Mouse (Mus musculus) ES-Bruce4 (cell line): Measurements from ENCODE around the gene Vrk1. TPM values are rescaled to one million over a fixed set of nuclear protein-coding genes. Genes with fewer than 3 reads are reported as not detected.
A peak's percentile ranks its signal among the peaks of the same experiment; 100 is the strongest.

ENCODE experiments used
- H3K27ac ChIP-seq: 2 replicates; pipeline ENCODE4 v1.5.1; 2012; ENCODE audit warnings: low read length, inconsistent platforms; ENCODE audit not compliant: insufficient read depth
- H3K27me3 ChIP-seq: 2 replicates; pipeline ENCODE4 v1.6.1; 2012; ENCODE audit warnings: mild to moderate bottlenecking, low read length, inconsistent platforms; ENCODE audit not compliant: control insufficient read depth, poor library complexity, insufficient read depth, severe bottlenecking
- H3K36me3 ChIP-seq: 2 replicates; pipeline ENCODE4 v1.6.1; 2012; ENCODE audit warnings: inconsistent platforms, mild to moderate bottlenecking, low read length, moderate library complexity; ENCODE audit not compliant: control insufficient read depth, poor library complexity, insufficient read depth, severe bottlenecking
- H3K4me1 ChIP-seq: one replicate; pipeline ENCODE4 v1.8.1; 2011; ENCODE audit warnings: low read length; ENCODE audit not compliant: control insufficient read depth, insufficient read depth
- H3K4me3 ChIP-seq: 2 replicates; pipeline ENCODE4 v1.5.1; 2011; ENCODE audit warnings: low read depth, mild to moderate bottlenecking, low read length
- H3K9ac ChIP-seq: 2 replicates; pipeline ENCODE4 v1.6.1; 2012; ENCODE audit warnings: low read depth, mild to moderate bottlenecking, inconsistent platforms; ENCODE audit not compliant: poor library complexity, severe bottlenecking
- H3K9me3 ChIP-seq: replicated peaks from 2 replicates; pipeline ENCODE4 v1.6.1; 2012; ENCODE audit warnings: mild to moderate bottlenecking, low read length, inconsistent platforms; ENCODE audit not compliant: control insufficient read depth, poor library complexity, insufficient read depth, severe bottlenecking
- CTCF ChIP-seq: IDR thresholded peaks from one replicate; pipeline ENCODE4 v1.8.1; 2011; ENCODE audit warnings: low read depth, low read length
- EP300 ChIP-seq: IDR thresholded peaks from 2 replicates; pipeline ENCODE4 v1.6.1; 2011; ENCODE audit warnings: low read depth, low read length; ENCODE audit not compliant: insufficient read depth
- POLR2A ChIP-seq: IDR thresholded peaks from one replicate; pipeline ENCODE4 v1.8.1; 2011; ENCODE audit warnings: low read length; ENCODE audit not compliant: insufficient read depth
- polyA plus RNA-seq: library from polyadenylated mRNA; stranded (reverse); fragments of >200 nt; gene quantifications from 2 replicates; pipeline ENCODE4 v1.2.4, GENCODE M21; 2011; ENCODE audit warnings: low read depth; ENCODE audit not compliant: missing spikeins, insufficient read depth, insufficient read length

Gene Vrk1
- polyA plus RNA-seq, 1 experiment = 85.6 TPM

DNA sequence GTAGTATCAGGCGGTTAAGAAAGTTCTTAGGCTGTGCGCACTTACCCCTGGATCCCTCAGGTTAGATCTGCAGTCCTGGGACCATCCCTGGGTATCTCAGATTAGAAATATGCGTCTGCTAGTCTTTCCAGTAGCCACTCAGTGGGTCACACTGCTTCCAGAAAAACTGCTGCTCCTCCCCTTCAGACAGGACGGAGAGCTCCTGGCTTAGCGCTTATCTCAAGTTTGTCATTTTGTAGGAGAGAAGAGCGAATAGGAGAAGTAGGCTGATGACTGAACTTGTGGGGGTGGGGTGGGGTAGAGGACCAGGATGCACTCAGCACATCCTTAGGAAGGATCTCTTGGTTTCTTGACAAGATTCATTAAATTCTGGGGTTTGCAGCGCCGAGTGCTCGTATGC is 13.6 kb downstream of the Vrk1 start:
- TF ChIP-seq POLR2A (no peak), CTCF (no peak), EP300 (no peak)
- H3K4me3 ChIP-seq = no peak overlapping the region
- H3K9ac ChIP-seq = no peak overlapping the region
- no peaks in the 10 kb centered on the region for H3K9me3 ChIP-seq
- no peaks in the 10 kb centered on the region for H3K36me3 ChIP-seq
- H3K27me3 ChIP-seq = no peaks in the 10 kb centered on the region
- no peak overlapping the region for H3K27ac ChIP-seq
- no peaks in the 10 kb centered on the region for H3K4me1 ChIP-seq

DNA sequence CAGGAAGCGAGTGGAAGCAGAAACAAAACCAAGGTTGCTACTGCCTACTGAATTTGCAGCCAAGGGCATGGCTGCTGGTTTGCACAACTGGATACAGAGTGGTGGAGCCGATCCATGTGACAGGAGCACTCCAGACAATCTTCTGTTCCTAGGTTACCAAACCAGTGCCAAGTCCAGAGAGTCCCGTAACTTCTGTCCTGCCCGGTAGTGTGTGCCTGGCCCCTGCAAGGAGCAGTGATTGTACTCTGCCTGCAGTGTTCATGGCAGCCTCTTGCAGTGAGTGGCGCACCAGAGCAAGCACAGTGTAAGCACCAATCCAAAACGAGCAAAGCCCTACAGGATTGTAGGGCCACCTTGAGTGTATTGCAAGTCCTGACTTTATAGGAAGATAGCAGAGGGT is 15.4 kb downstream of the Vrk1 start:
- Histone ChIP-seq H3K27me3 (no peaks in the 10 kb centered on the region), H3K9me3 (no peaks in the 10 kb centered on the region), H3K9ac (no peak overlapping the region), H3K27ac (no peak overlapping the region), H3K36me3 (no peaks in the 10 kb centered on the region), H3K4me3 (no peak overlapping the region), H3K4me1 (no peaks in the 10 kb centered on the region)
- peak; percentile 50 for TF ChIP-seq CTCF
- no peak for TF ChIP-seq POLR2A
- no peak for TF ChIP-seq EP300

DNA sequence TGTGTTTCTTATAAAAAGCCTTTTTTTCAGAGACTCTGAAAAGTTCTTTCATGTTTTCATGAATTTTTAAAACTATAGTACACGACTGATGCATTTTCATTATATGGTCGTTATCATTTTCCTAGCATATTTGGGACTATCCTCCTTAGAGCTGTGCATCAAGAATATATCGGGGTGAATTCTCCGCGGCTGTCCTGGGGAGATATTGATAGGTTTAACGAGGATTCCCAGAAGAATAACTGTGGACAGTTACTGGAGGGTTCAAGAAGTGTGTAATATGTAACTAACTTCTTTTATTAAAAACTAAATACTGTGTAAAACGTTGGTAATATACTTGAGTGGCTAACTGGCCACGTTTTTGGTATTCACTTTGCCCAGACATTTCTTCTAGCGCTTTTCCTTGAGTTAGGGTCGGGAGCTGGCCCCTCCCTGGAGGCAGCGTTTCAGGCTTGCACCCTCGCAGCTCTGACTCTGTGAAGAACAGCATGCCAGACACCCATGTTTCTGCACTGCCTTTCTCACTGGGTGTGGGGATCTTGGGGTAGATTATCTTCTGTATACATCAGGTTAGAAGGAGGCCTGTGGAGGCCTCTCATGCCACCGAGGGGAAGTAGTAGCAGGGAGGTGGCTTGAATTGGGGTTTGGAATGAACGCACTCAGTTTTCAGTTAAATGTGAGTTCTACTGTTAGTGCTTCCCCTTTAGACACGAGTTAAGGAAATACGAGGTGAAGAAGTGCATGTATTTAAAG is 16.5 kb downstream of the Vrk1 start:
- no peaks in the 10 kb centered on the region for H3K27me3 ChIP-seq
- no peak overlapping the region for H3K27ac ChIP-seq
- no peak overlapping the region for H3K9ac ChIP-seq
- no peaks in the 10 kb centered on the region for H3K9me3 ChIP-seq
- H3K4me1 ChIP-seq = no peaks in the 10 kb centered on the region
- H3K4me3 ChIP-seq = no peak overlapping the region
- TF ChIP-seq POLR2A = no peak
- no peak for TF ChIP-seq EP300
- TF ChIP-seq CTCF = no peak
- H3K36me3 ChIP-seq = no peaks in the 10 kb centered on the region

DNA sequence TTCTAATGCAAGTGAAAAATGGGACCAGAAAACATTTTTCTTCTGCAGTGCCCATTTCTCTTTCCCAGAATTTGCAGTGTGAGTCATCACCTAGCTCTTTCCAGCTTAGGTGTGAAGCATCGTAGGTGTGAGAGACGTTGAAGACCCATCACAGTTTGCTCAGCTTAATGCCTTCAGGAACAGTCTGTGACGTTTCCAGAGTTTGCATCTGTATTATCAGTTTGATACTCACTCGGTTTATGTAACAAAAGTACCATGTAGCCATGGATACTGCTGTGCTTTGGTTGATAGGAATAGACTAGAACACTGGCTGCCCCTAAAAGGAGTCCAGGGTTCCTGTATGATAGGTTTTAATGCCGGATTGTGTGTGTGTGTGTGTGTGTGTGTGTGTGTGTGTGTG is 17.3 kb downstream of the Vrk1 start:
- Histone ChIP-seq H3K4me1 (no peaks in the 10 kb centered on the region), H3K9ac (no peak overlapping the region), H3K27me3 (no peaks in the 10 kb centered on the region), H3K27ac (no peak overlapping the region), H3K4me3 (no peak overlapping the region), H3K9me3 (no peaks in the 10 kb centered on the region), H3K36me3 (no peaks in the 10 kb centered on the region)
- TF ChIP-seq CTCF (no peak), EP300 (no peak), POLR2A (no peak)

DNA sequence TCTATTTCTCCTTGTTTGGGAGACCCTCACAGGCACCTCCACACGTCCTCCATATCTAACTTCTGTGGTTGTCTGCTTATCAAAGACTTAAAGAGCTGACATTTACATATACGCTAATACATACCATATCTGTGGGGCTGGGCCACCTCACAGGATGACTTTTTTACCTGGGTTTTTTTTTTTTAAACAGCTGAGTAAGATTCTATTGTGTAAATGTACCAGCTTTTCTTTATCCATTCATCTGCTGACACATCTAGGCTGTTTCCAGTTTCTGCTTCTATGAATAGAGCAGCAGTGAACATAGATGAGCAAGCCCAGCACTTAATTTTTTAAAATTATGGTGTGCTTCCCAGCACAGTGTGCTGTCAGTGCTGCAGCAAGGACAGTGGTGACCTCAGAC is 19.6 kb downstream of the Vrk1 start:
- Histone ChIP-seq H3K9me3 (no peaks in the 10 kb centered on the region), H3K27me3 (no peaks in the 10 kb centered on the region), H3K4me3 (no peak overlapping the region), H3K9ac (no peak overlapping the region), H3K36me3 (no peaks in the 10 kb centered on the region), H3K4me1 (no peaks in the 10 kb centered on the region), H3K27ac (no peak overlapping the region)
- TF ChIP-seq CTCF (no peak), POLR2A (no peak), EP300 (no peak)

DNA sequence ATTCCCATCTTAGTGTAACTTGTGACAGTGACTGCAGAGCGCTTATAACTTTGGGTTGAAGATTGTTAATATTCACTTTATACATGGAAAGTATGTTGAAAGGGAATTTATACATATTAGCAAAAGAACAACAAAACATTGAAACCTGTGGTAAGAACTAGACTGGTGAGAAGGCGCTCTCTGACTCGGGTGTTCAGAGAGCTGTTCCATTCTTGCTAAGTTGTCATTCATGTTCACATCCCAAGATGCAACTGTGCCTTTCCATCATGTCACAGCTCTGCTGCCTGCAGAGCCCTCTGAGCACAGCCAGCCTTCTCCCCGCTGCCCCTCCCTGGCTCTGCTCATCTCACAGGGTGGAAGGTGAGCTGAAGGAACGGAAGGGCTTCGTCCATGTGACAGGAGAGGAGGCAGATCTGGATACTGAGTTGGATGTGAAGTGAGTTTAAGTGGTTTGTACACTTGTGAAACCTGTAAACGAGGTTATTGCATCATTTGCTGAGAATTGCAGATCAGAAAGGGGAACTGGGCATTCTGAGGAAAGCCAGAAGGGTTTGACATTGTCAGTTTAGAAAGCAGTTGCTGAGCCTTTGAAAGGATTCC is 20.2 kb downstream of the Vrk1 start:
- Histone ChIP-seq H3K9ac (no peak overlapping the region), H3K9me3 (no peaks in the 10 kb centered on the region), H3K27me3 (no peaks in the 10 kb centered on the region), H3K4me3 (no peak overlapping the region), H3K4me1 (no peaks in the 10 kb centered on the region), H3K36me3 (no peaks in the 10 kb centered on the region), H3K27ac (no peak overlapping the region)
- TF ChIP-seq CTCF (no peak), EP300 (no peak), POLR2A (no peak)
